Mouse (Mus musculus): ENCODE results near the gene Gm26558.

DNA sequence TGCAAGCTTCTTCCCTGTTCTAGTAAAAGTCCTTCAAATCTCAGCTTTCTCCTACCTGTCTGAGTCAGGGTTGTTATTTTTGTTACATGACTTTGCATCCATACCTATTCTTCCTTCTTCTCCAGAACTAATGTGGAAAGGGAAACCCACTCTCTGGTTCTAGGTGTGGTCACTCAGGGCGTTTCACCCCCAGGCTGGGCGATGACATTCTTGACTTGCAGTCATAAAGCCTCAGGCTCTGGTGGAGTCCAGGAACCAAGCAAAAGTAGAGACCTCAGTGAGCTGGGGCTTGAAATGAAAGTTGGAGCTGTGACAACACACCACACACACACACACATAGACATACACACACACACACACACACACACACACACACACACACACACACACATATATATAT is 45.8 kb downstream of the Gm26558 start:
- no peak for TF ChIP-seq CTCF (IDR thresholded peaks at IDR 0.05; ENCODE audit: control insufficient read depth, insufficient read depth, low read length)
- TF ChIP-seq POLR2A (IDR thresholded peaks at IDR 0.05; ENCODE audit: borderline replicate concordance, control insufficient read depth, low read depth, low read length), result no peak

Data from bone marrow, adult 2 months (tissue).